Comparison of ENCODE assay signal across 31 mouse cellular contexts in genomic region chr7:82880016-82880415, GRCm38 (mm10).
"Had no signal": no experiment of that assay in that cellular context is flagged by ENCODE, and none has a peak within 500 bp of the region (broad histone marks: within the 10 kb centered on the region; RNA-seq: fewer than 3 reads in every experiment).

No protein-coding gene starts in this region.

- ATAC-seq: liver, embryonic 12.5 days; liver, postnatal 0 days; lung, postnatal 0 days; midbrain, embryonic 13.5 days; midbrain, embryonic 15.5 days; midbrain, embryonic 16.5 days had no signal

- H3K27ac ChIP-seq: limb, embryonic 10.5 days; limb, embryonic 12.5 days; limb, embryonic 13.5 days; limb, embryonic 15.5 days; liver, embryonic 12.5 days; liver, embryonic 13.5 days; liver, embryonic 14.5 days; liver, embryonic 15.5 days; lung, embryonic 15.5 days; macrophage; midbrain, embryonic 10.5 days; midbrain, embryonic 12.5 days; midbrain, embryonic 13.5 days; midbrain, embryonic 15.5 days had no signal

- H3K27me3 ChIP-seq: limb, embryonic 12.5 days; limb, embryonic 13.5 days; limb, embryonic 15.5 days; liver, embryonic 12.5 days; liver, embryonic 13.5 days; liver, embryonic 15.5 days; lung, embryonic 15.5 days; midbrain, embryonic 12.5 days; midbrain, embryonic 13.5 days; midbrain, embryonic 15.5 days had no signal

- H3K36me3 ChIP-seq: limb, embryonic 10.5 days; limb, embryonic 12.5 days; limb, embryonic 13.5 days; limb, embryonic 15.5 days; liver, embryonic 12.5 days; liver, embryonic 13.5 days; liver, embryonic 15.5 days; lung, embryonic 15.5 days; midbrain, embryonic 10.5 days; midbrain, embryonic 12.5 days; midbrain, embryonic 13.5 days; midbrain, embryonic 15.5 days had no signal

- H3K9me3 ChIP-seq: limb, embryonic 10.5 days; limb, embryonic 13.5 days; limb, embryonic 15.5 days; liver, embryonic 12.5 days; liver, embryonic 13.5 days; liver, embryonic 15.5 days; lung, embryonic 15.5 days; midbrain, embryonic 10.5 days; midbrain, embryonic 12.5 days; midbrain, embryonic 13.5 days; midbrain, embryonic 15.5 days had no signal

- H3K4me2 ChIP-seq: limb, embryonic 12.5 days; limb, embryonic 13.5 days; limb, embryonic 15.5 days; liver, embryonic 11.5 days; liver, embryonic 12.5 days; liver, embryonic 13.5 days; liver, embryonic 15.5 days; lung, embryonic 14.5 days; lung, embryonic 15.5 days; midbrain, embryonic 11.5 days; midbrain, embryonic 12.5 days; midbrain, embryonic 13.5 days; midbrain, embryonic 15.5 days had no signal

- H3K4me1 ChIP-seq: limb, embryonic 10.5 days; limb, embryonic 12.5 days; limb, embryonic 13.5 days; limb, embryonic 15.5 days; liver, embryonic 12.5 days; liver, embryonic 13.5 days; liver, embryonic 15.5 days; lung, embryonic 15.5 days; midbrain, embryonic 13.5 days; midbrain, embryonic 15.5 days had no signal

- H3K4me3 ChIP-seq: limb, embryonic 10.5 days; limb, embryonic 12.5 days; limb, embryonic 13.5 days; limb, embryonic 15.5 days; liver, embryonic 12.5 days; liver, embryonic 13.5 days; liver, embryonic 15.5 days; lung, embryonic 15.5 days; megakaryocyte, embryonic 14.5 days; midbrain, embryonic 10.5 days; midbrain, embryonic 12.5 days; midbrain, embryonic 13.5 days; midbrain, embryonic 15.5 days; myocyte had no signal

- DNase-seq: left cerebral cortex, postnatal 4 days; liver; liver, embryonic 13.5 days; liver, postnatal 0 days; lung, adult 18-20 months; lung, adult 2 months; lung, embryonic 14.5 days; lung, postnatal 10 days; lung, postnatal 14 days; lung, postnatal 36 days; lung, postnatal 4 days; midbrain, embryonic 14.5 days had no signal

- H3K9ac ChIP-seq: limb, embryonic 12.5 days; limb, embryonic 13.5 days; limb, embryonic 15.5 days; liver, embryonic 12.5 days; liver, embryonic 13.5 days; liver, embryonic 14.5 days; liver, embryonic 15.5 days; liver, postnatal 0 days; lung, embryonic 14.5 days; lung, embryonic 15.5 days; midbrain, embryonic 12.5 days; midbrain, embryonic 13.5 days; midbrain, embryonic 15.5 days had no signal
